Mouse (Mus musculus): Measurements from ENCODE around the gene Apob.

The Apob gene

DNA sequence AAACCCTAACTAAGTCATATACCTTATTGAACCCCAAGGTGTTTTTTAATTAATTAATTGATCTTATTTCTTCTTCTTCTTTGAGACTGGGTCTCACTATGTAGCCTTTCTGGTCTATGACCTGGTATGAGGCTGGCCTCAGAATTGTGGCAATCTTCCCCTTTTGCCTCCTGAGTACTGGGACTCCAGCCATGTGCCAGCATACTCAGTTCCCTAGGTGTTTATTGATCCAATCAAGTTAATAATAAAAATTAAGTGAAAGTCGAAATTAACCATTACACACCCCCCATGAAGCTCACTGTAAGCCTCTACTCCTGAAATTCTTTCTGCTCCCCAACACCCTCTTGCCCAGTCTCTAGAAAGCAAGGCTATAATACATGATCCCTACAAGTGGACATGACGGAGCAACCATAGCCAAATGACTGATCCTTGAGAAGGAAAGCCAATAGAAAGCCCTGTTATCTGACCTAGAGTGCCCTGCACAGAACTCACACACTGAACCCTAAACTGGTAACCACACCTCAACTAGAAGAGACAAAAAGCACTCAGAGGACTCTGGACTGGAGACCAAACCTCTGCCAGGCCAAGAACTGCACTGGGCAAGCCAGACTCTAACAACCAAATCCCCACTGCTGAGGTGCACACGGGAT, 60.8 kb downstream of the Apob start:
- no peak for DNase-seq

DNA sequence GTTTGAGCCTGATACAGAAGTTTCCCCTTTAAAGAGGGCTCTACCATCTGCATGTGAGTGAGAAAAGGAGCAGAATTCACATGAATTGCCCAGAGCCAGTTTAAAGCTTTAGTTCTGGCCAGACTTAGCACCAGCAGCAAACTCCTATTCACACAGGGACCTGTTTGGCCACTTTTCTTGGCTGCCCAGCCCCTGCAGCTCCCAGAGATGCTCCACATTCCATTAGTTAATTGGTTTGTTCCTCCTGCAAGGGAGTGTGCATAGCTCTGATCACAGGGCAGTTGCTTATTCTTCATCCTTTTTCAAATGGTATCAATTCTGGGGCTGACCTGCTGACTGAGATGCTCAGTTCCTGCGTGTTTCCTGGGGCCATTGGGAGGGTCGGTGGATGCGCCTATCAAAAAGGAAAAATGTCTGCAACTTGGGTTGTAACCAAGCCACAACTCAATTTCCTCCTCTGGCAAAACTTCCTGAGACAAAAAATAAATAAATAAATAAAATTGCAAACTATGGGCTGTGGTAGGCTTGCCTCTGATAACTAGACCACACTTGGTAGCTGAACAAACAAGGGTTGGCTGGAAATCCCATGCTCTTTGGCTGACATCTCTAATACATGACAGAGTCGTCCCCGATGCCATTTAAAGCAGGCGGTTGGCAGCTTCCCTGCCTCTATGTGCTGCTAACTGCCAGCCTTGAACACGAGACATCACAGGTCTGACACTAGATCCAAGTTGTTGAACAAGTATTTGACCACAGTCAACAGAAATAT, 65.4 kb downstream of the Apob start:
- no peak for DNase-seq

DNA sequence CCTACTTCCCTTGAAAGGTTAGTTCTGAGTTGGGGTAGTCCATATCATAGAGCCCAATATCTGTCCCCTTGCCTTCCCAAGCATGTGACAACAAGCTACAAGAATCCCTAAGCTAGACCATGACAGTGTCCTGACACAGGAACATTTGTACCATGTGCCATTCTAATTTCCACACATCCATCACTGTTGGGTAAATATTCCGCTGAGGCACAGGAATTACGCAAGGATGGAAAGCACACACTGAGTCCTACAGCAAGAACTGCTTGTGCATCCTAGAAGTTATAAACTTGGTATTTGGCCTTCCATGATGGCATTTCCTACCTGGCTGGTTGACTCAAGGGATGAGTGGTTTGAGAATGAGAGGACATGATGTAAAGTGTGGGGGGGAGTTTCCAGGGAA, 69.6 kb downstream of the Apob start:
- DNase-seq = no peak

GRCm38 (mm10) chr12:8047789-8048309, 70.4 kb downstream of the Apob start:
- DNase-seq = no peak

- DNase-seq = no peak
These were observed 78.7 kb downstream of the Apob start for GRCm38 (mm10) chr12:8056001-8056640.

- peak; percentile 79 for DNase-seq
These were observed 82.1 kb downstream of the Apob start for GRCm38 (mm10) chr12:8059576-8059975.

GRCm38 (mm10) chr12:8063363-8064065, 86.1 kb downstream of the Apob start:
- DNase-seq = no peak
